Mouse (Mus musculus): Measurements from ENCODE around the gene Nek10.

Gene Nek10

GRCm38 (mm10) chr14:14870059-14870458 is 66.8 kb downstream of the Nek10 start:
- DNase-seq (ENCODE audit: inconsistent age in 2 of 2, low spot score in 1 of 2), result no peak

GRCm38 (mm10) chr14:14870463-14870862 is 67.2 kb downstream of the Nek10 start:
- no peak for DNase-seq (ENCODE audit: inconsistent age in 2 of 2, low spot score in 1 of 2)

- DNase-seq (ENCODE audit: inconsistent age in 2 of 2, low spot score in 1 of 2), result no peak
These were observed 67.9 kb downstream of the Nek10 start for GRCm38 (mm10) chr14:14871121-14871520.

- no peak for DNase-seq (ENCODE audit: inconsistent age in 2 of 2, low spot score in 1 of 2)
These were observed 68.5 kb downstream of the Nek10 start for GRCm38 (mm10) chr14:14871700-14872099.

GRCm38 (mm10) chr14:14893932-14894652 is 90.9 kb downstream of the Nek10 start:
- DNase-seq (ENCODE audit: inconsistent age in 2 of 2, low spot score in 1 of 2), result peak in 1 of 2 experiments; percentile 9

- no peak for DNase-seq (ENCODE audit: inconsistent age in 2 of 2, low spot score in 1 of 2)
These were observed 91.6 kb downstream of the Nek10 start for GRCm38 (mm10) chr14:14894776-14895175.

- no peak for DNase-seq (ENCODE audit: inconsistent age in 2 of 2, low spot score in 1 of 2)
These were observed 92.1 kb downstream of the Nek10 start for GRCm38 (mm10) chr14:14895363-14895762.

GRCm38 (mm10) chr14:14896399-14897136 is 93.4 kb downstream of the Nek10 start:
- no peak for DNase-seq (ENCODE audit: inconsistent age in 2 of 2, low spot score in 1 of 2)

GRCm38 (mm10) chr14:14904750-14905529 is 101.7 kb downstream of the Nek10 start:
- DNase-seq (ENCODE audit: inconsistent age in 2 of 2, low spot score in 1 of 2), result peak; percentile 58 to 88

GRCm38 (mm10) chr14:14905530-14905852 is 102.3 kb downstream of the Nek10 start:
- DNase-seq (ENCODE audit: inconsistent age in 2 of 2, low spot score in 1 of 2), result no peak

GRCm38 (mm10) chr14:14925615-14926014 is 122.4 kb downstream of the Nek10 start:
- DNase-seq (ENCODE audit: inconsistent age in 2 of 2, low spot score in 1 of 2), result no peak

GRCm38 (mm10) chr14:14927559-14927958 is 124.3 kb downstream of the Nek10 start:
- no peak for DNase-seq (ENCODE audit: inconsistent age in 2 of 2, low spot score in 1 of 2)

- no peak for DNase-seq (ENCODE audit: inconsistent age in 2 of 2, low spot score in 1 of 2)
These were observed 131.8 kb downstream of the Nek10 start for GRCm38 (mm10) chr14:14934977-14935376.

- no peak for DNase-seq (ENCODE audit: inconsistent age in 2 of 2, low spot score in 1 of 2)
These were observed 142.7 kb downstream of the Nek10 start for GRCm38 (mm10) chr14:14945930-14946329.

- DNase-seq (ENCODE audit: inconsistent age in 2 of 2, low spot score in 1 of 2), result no peak
These were observed 145.8 kb downstream of the Nek10 start for GRCm38 (mm10) chr14:14949023-14949422.

- DNase-seq (ENCODE audit: inconsistent age in 2 of 2, low spot score in 1 of 2), result no peak
These were observed 148.6 kb downstream of the Nek10 start for GRCm38 (mm10) chr14:14951808-14952207.

- no peak for DNase-seq (ENCODE audit: inconsistent age in 2 of 2, low spot score in 1 of 2)
These were observed 156.7 kb downstream of the Nek10 start for GRCm38 (mm10) chr14:14959780-14960440.

GRCm38 (mm10) chr14:14960441-14960988 is 157.3 kb downstream of the Nek10 start:
- no peak for DNase-seq (ENCODE audit: inconsistent age in 2 of 2, low spot score in 1 of 2)

GRCm38 (mm10) chr14:14970633-14971032 is 167.4 kb downstream of the Nek10 start:
- no peak for DNase-seq (ENCODE audit: inconsistent age in 2 of 2, low spot score in 1 of 2)

- peak in 1 of 2 experiments; percentile 50 for DNase-seq (ENCODE audit: inconsistent age in 2 of 2, low spot score in 1 of 2)
These were observed 167.8 kb downstream of the Nek10 start for GRCm38 (mm10) chr14:14971056-14971455.

GRCm38 (mm10) chr14:14974156-14974555 is 170.9 kb downstream of the Nek10 start:
- DNase-seq (ENCODE audit: inconsistent age in 2 of 2, low spot score in 1 of 2), result no peak
